Mouse (Mus musculus) CH12F3 (cell line): Measurements from ENCODE around the gene Frem1.

ENCODE experiments used
- in situ Hi-C: fragments of 300-500 bp; cut with MboI; formaldehyde crosslinking; loops from 2 replicates; pipeline ENCODE4 v1.14.3; 2020; ENCODE audit warnings: low sequenced_read_pairs

Frem1 gene

DNA sequence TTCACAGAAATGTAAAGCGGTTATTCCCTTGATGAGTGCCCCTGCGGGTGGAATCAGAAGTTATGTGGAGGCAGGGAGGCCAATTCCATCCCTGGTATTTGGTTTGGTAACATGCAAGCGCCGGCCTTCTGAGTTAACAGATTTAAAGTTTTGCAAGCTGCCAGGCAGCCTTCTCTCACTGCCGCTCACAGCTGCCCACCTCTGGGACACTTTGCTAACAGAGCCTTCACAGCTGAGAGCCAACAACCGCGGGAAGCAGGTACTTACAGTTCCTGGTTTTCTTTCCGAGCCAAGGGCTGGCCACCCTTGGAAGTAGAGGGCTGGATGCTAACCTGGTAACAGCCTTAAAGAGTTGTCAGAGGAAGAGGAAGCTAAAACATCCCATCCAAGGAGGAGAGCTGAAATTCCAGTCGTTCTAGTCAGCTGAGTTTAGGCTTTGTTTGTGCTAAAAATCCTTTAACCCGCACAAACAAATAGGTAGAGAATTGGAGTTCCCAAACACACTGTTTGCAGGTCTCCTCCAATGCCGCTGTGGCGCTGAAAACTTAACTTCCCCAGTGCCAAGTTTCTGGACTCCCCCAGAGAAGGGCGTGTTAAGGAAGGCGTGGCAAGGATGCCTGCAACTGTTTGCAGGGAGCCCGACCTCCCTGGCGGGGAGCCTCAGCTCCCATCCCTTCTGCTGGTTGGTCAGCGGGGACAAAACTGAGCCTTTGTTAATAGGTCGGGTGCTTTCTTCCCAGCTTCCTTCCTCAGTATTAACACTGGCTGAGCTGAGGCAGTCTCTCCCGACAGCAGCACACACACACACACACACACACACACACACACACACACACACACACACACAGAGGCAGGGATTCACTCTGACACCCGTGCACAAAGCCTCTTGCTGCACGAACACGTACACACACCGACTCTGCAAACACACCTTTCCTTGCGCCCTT, at the start of gene Frem1:
TSS of gene Frem1 (minus strand) at position 706 of the 944 bp plus-strand sequence.
- in situ Hi-C loops: no loop called here

DNA sequence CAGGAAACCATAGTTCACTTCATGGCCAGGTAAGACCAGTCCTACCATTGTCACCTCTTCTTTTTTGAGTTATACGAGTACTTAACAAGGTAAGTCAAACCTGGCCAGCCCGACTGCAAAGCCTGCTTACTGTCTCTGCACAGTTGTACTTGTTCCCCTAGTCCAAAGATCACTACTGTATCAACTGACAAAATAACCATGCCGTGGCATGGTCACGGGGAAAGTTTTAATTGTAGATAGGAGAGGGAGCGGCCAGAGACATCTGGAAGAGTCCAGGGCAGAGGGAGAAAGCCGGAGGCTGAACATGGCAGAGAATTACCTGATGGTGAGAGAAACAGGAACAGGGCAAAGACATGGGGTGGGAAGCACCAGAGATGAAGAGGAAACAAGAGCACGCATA, 46.9 kb upstream of the Frem1 start:
- in situ Hi-C loops: no loop called here

DNA sequence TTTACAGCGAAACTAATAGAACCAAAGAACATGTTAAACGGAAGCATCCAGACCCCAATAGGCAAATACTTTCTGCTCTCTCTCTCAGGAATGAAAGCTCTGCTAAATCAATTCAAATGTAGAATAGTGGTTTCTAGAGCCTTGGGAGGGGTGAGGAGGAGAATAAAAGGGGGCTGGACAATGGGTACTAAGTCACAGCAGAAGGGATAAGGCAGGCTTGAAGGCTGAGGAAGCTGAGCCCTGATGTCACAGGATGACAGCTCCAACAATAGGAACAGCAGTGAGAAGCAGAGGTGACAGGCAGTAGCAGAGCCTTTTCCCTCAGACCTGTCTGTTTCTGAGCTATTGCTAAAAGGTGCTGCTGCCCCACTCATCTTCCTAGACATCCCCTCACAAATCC, 41.8 kb upstream of the Frem1 start:
- in situ Hi-C loops: no loop called here

DNA sequence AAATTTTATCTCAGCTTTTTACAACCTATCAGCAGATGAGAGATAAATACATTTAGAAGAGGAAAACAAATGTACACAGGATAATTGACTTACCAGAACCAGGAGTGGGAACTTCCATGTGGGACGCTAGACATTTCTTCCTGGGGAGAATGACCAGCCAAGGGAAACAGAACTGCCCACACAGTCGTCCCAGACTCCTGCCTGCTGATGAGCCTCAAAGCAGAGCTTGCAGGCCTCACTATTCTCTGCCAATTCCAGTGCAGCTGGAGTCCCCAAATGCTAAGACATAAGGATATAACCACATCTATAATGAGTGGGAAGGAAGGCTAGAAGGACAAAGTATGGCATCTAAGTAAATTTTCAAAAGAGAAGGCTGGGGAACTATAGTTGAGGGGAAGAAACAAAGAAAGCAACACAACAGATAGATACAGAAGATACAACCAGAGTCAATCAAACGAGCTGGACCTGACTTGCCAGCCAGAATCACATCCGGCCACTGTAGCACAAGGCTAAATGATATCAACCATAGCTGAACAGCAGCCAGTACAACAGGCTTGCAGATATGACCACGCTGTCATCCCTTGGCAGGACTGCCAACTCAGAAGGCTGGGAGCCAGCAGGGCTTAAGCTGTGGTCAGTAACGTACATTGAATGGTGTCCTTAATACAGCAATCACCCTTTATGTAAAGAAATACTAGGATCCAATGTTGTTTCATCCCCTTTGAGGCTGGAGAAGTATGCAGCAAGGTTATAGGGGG, 38.7 kb upstream of the Frem1 start:
- in situ Hi-C loops: no loop called here

DNA sequence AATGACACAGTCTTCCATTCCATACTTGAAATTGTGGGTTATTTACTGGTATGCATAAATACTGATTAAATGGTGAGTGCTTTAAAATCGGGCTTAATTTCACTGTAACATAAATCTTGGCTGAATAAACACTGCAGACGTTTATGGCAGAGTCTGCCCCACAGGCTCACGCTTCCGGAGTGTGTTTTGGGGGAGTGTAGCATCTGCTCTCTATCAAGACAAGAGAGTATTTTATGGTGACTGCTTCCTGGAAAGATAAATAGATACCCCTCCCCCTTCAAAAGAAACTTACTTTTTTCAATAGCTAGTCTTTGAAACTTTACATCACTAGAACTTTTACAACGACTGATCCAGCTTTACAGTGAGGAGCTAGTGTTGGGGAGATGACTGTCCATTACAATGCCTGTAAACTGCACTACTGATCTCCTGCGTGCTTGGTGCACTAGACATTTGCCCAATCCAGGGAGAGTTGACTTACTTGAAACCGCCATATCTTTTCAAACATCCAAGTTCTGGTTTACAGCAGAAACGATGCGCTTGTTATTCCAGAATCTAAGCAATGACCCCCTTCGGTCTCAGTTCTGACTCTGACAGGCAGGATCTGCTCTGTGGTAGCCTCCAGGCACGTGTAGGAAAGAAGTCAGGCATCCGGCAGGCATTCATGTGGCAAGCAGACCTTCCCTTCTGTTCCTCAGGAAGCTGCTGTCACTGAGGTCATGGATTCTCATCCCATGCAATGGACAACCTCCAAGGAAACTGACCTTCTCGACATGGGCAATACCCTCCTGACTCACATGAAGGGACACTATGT, 28.4 kb upstream of the Frem1 start:
- in situ Hi-C loops: no loop called here

DNA sequence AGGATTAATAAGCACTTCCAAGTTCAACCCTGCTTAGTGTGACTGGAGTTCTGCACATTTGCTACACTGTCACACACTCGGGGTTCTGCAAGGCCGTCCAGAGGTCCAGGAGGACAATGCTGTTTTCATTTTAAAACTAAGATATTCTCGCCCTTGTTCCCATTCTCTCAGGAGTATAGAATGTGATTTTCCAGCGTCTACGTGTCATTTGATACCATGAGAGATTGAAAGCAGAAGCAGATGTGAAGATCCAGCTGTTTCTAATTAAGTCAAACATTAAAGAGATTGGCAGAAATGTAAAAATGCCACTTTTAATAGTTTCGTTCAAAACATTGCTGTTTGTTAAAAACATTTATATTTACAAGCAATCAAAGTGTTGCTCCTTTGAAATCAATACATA, 12.1 kb upstream of the Frem1 start:
- in situ Hi-C loops: no loop called here

DNA sequence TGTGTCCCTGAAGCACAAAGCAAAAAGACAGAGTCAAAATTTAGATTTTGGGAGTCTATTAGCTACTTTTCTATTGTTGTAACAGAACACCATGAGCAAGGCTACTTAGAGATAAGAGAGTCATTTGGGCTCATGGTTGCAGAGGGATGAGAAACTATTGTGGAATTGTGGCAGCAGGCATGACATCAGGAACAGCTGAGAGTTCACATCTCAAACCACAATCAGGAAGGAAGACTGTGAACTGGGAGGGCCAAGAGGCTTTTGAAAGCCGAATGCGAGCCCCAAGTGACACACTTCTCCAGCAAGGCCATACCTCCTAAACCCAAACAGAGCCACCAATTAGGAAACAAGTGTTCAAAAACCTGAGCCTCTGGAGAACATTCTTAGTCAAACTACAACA, 9.4 kb upstream of the Frem1 start:
- in situ Hi-C loops: no loop called here

DNA sequence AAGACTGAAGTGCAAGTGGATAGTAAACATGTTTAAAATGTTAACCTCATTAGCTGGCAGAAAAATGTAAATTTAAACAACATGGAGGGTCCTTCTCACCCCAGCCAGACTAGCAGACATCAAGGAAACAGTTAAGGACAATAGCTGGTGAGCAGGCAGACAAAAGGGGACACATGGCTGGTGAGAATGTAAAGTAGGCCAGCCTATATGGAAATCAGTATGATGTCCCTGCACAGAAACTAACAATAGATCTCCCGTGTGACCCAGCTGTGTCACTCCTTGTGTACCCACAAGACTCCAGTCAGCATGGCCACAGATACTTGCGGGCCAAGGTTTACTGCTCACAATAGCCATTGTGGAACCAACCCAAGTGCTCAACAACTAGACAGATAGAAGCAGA, 6.5 kb upstream of the Frem1 start:
- in situ Hi-C loops: no loop called here

DNA sequence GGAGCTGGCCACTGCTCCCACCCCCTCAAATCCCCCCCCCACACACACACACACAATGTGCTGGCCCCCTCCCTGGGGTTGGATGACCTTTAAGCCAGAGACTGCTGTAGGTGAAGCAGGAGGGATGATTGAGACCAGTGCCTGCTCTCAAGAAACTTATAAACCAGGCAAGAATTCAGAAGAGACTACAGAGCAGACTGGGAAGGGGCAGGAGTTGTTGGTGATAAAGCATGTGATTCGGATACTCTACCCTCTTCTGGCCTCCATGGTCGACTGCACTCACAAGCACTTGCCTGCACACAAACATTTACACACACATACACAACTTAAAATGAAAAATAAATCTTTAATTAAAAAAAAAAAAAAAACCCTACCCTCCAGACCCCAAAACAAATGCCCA, 6.0 kb upstream of the Frem1 start:
- in situ Hi-C loops: no loop called here

DNA sequence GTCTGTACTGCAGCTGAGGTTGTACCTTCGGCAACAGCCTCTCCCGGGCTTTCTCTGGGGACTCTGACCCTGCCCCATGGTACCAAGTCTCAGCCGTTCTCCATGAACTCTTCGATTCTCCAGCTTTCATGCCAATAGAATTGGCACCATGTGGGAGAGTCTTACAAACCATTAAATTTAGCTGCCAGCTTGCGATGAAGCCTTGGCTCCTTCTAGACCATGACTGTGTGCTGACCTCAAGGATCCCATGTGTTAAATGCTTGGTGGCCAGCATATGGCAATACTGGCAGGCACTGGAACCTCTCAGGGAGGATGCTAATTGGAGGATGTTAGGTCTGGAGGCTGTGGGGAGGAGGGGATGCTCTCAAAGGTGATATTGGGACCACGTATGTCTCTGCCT, 4.4 kb upstream of the Frem1 start:
- in situ Hi-C loops: no loop called here

DNA sequence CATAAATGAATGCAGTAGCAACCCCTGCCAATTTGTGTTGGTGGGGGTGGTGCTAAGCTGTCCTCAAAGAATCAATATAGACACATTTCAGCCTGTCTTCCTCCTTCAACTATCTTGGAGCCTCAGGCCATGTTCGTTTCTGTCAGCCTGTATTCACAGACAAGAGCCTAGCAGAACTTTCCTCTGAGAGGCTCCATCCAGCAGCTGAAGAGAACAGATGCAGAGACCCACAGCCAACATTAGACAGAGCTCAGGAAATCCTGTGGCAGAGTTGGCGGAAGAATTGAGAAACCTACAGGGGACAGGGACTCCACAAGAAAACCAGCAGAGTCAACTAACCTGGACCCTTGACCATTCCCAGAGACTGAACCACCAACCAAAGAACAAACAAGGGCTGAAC, 3.3 kb upstream of the Frem1 start:
- in situ Hi-C loops: no loop called here

DNA sequence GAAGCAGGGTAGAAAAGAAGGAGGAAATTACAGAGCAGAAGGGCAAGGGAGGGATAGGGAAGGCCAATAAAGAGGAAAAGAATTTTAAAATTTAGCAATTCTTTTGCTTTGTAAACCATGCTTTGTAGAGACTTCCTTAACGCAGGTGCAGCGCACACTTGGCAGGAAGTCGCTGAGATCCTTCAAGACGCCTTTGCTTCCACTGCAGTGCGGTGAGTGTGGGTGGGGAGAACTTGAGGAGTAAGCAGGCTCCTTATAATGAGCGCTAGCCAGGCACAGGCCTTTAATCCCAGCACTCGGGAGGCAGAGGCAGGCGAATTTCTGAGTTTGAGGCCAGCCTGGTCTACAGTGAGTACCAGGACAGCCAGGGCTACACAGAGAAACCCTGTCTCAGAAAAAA, 1.1 kb upstream of the Frem1 start:
- in situ Hi-C loops: no loop called here

DNA sequence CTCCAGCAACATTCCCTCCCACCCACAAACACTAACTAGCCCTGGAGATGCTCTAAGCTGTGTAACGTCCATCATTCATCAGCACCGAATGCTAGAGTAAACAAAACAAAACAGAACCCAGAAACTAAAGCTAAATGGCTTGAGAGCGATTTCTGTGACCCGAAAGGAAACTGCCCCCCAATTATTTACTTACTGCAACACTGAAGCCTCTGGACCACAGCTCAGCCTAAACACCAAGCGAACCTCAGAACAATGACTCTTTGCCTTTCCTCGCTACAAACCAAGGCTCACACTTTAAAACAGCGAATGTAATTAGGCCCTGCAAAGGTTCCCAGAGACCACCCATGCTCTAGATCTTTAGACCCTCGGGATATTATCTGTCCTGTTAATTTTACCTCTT, 963 bp downstream of the Frem1 start:
- in situ Hi-C loops: no loop called here

DNA sequence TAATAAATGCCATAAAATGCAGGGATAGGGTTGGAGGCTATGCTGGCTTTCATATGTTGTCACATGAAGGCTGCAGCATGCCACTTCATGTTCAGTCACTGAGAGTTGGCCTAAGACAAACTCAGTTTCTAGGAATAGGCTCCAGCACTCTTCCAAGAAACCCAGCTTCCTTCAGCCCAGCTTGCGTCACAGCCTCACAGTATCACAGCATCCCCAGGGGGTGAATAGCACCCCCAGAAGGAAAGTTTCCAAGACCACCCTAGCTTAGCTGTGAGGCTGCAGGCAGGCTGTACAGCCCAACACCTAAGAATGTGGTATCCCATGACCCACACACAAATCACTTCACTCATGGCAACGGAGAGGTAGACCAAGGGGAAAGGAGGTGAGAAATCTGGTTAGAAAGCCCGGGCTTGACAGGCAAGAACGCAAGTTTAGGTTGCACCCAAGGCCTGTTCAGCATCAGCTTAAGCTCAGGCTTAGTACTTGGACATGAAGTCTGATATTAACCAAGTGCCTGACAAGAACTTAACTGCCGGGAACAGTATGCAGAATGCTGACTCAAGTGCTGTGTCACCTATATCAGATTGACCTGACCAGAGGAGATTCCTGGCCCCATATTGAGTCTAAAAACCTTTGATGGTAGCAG, 1.9 kb downstream of the Frem1 start:
- in situ Hi-C loops: no loop called here

DNA sequence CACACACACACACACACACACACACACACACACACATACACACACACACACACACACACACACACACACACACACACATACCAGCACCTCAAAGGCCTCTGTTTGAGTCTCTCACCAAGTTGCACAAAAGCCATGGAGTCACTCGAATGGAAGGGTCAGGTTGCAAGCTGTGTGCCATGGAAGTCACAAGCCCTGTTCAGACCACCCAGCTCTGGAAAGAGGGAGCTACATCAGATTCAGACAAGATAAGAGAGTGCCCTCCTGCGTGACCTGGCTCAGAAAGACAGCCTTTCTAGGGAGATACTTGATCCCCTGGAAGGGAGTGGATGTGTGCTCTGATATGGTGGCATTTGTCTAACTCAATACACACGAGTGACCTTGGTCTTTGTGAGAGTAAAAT, 2.9 kb downstream of the Frem1 start:
- in situ Hi-C loops: no loop called here

DNA sequence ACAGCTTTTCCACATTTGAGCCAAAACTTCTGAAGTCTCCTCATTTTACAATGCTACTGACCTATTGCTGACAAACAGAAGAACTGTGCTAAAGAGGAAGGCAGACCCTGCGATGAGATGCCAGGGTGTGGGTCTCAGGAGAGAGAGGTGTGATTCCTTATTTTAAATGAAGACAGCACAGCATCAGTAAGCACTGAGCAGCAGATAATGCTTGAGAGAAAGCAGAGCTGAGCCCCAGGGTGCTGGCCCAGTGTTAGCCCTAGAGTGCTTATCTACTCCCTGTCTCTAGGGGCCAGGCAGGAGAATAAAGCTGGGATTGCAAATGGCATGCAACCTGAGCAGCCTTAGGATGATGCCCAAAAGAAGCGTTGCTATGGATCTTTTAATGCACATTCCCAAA, 3.6 kb downstream of the Frem1 start:
- in situ Hi-C loops: no loop called here

DNA sequence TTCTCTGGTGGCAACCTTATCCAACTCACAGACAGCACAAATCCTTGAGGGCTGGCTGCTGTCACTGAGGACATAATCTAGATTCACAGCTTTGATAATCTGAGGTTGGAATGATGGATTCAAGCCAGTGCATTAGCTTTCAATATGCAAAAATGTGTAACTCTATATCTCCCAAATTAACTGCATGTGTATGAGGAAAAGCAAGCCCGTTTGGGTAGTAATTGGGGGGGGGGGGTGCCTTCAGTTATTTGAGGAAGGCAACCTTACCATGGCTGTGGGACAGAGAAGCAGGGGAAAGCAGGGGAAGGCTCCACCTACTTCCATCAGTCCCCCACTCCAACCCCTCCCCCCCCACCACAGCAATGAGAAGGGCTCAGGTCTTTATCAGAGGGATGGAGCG, 5.3 kb downstream of the Frem1 start:
- in situ Hi-C loops: no loop called here

DNA sequence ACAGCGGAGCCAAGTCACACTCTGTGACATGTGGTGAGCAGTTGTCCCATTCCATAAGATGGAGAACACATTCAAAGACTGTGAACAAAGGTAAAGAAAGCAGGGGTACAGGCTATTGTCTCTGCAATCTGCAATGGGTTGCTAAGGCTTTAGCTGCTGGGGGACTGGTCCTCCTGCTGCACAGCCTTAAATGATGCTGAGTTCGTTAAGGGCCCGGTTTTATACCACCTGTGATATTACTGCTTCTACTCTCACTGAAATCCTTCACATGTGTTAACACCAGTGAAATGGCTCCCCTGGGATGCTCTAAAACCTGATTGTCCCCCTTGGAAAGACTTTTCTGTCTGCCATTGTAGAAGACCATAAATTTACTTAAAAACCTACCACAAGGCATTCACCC, 6.1 kb downstream of the Frem1 start:
- in situ Hi-C loops: no loop called here

DNA sequence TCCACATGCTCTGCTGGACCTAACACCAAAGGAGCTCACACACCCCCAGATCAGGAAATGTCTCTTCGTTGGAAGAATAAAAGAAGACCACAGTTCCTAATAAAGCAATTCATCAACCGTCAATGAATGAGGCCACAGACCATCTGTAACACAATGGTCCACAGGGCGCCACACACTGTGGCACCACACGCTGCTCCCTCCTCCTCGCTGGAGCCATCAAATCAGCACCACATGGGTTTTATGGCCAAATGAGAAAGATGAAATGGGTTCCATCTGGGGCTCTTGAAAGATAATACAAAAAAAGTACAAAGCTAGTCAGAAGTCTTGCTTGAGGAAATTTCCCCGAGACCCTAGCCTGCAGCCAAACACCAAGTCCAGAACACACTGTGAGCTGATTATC, 6.9 kb downstream of the Frem1 start:
- in situ Hi-C loops: no loop called here

DNA sequence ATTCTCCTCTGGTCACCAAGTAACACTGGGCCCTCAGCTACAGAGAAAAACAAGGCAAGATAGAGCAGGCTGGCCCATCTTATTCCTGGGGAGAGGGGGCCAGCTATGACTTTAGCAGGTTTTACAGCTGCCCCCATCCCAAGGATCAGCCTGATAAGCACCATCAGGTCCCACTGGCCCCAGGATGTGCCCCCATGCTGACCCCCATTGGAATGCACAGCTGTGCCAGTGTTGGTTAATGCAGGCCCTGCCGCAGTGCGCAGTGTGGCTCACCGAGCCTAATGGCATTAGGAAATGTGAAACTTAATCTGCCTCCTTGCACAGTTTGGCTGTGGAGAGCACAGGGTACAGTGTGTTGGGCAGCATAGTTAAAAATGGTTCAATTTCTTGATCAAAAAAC, 11.4 kb downstream of the Frem1 start:
- in situ Hi-C loops: no loop called here

DNA sequence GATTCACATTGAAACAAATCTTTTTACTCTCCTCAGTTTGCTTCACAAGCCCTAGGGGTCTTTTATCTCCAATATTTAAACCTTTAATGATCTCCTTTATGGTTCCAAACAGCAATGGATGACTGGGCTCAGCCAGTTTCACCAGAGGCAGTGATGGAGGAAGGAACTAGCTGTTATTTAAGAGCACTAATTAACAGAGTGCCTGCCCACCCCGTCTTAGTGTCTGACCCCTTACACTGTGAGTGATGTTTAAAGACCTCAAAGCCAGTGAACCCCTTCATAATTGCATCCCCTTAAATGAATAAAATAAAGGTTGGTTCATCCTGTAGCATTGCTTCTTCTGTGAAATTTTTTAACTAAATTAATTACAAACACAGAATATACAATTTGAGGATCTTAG, 19.4 kb downstream of the Frem1 start:
- in situ Hi-C loops: no loop called here
